Mouse (Mus musculus) G1E (cell line): ENCODE measurements around the gene Hoxa13. TPM values are rescaled to one million over a fixed set of nuclear protein-coding genes. Genes with fewer than 3 reads are reported as not detected.

Source experiments
- ATAC-seq: 2 replicates; pipeline ENCODE4 v1.8.0; 2016; ENCODE audit warnings: mild to moderate bottlenecking; ENCODE audit not compliant: insufficient number of reproducible peaks, poor library complexity, low FRiP score, severe bottlenecking; ENCODE audit errors: extremely low read depth
- DNase-seq: peaks from one replicate; pipeline ENCODE4 v3.0.0; 2012; ENCODE audit warnings: low spot score
- H3K27me3 ChIP-seq: 2 replicates; pipeline ENCODE4 v1.6.1; 2012; ENCODE audit warnings: mild to moderate bottlenecking, low read length, inconsistent platforms; ENCODE audit not compliant: insufficient read depth
- H3K36me3 ChIP-seq: replicated peaks from 2 replicates; pipeline ENCODE3; 2012; ENCODE audit warnings: mild to moderate bottlenecking, inconsistent platforms
- H3K4me1 ChIP-seq: 2 replicates; pipeline ENCODE4 v1.6.1; 2012; ENCODE audit warnings: low read depth, low read length, inconsistent platforms, mixed read lengths; ENCODE audit not compliant: insufficient read depth
- H3K4me3 ChIP-seq: 2 replicates; pipeline ENCODE4 v1.5.1; 2012; ENCODE audit warnings: low read depth, mild to moderate bottlenecking, inconsistent platforms, low read length, moderate library complexity, mixed read lengths
- H3K9me3 ChIP-seq: replicated peaks from 2 replicates; pipeline ENCODE4 v1.6.1; 2012; ENCODE audit warnings: inconsistent platforms
- CTCF ChIP-seq: IDR thresholded peaks from 2 replicates; pipeline ENCODE4 v1.5.1; 2012; ENCODE audit warnings: low read depth, low read length, inconsistent platforms, mixed read lengths
- GATA1 ChIP-seq: IDR thresholded peaks from 2 replicates; pipeline ENCODE4 v1.6.1; 2012; ENCODE audit warnings: borderline replicate concordance, low read length, inconsistent platforms, mixed read lengths
- GATA2 ChIP-seq: IDR thresholded peaks from 2 replicates; pipeline ENCODE4 v1.6.1; 2012; ENCODE audit warnings: low read depth, low read length, inconsistent platforms, borderline replicate concordance
- POLR2AphosphoS5 ChIP-seq: IDR thresholded peaks from 2 replicates; pipeline ENCODE4 v1.6.1; 2012; ENCODE audit warnings: low read depth, low read length, inconsistent platforms; ENCODE audit not compliant: insufficient replicate concordance
- TAL1 ChIP-seq: conservative IDR thresholded peaks from 2 replicates; pipeline ENCODE4 v1.6.1; 2012; ENCODE audit warnings: low read depth, low read length, inconsistent platforms, mixed read lengths
- polyA plus RNA-seq: library from polyadenylated mRNA; stranded (reverse); fragments of >175 nt; gene quantifications from 2 replicates; pipeline ENCODE4 v1.2.3, GENCODE M21; 2012
- total RNA-seq, 2 experiments: library from RNA; stranded (forward) in 1 of 2; stranded (reverse) in 1 of 2; fragments of 200-1000 nt in 1 of 2; fragments of >200 nt in 1 of 2; fragmentation: Nextera tagmentation in 1 of 2; gene quantifications; 2 replicates each; pipeline ENCODE4 v1.2.3; 2014 to 2017

The Hoxa13 gene
- total and polyA plus RNA-seq, 3 experiments, result not detected

- H3K4me3 ChIP-seq, result no peak overlapping the region
- H3K9me3 ChIP-seq, result no peaks in the 10 kb centered on the region
- TF ChIP-seq GATA2 (no peak), TAL1 (no peak), GATA1 (no peak), CTCF (no peak), POLR2AphosphoS5 (no peak)
- H3K4me1 ChIP-seq, result no peaks in the 10 kb centered on the region
- H3K27me3 ChIP-seq, result peaks cover 28% of the 10 kb centered on the region
- no peaks in the 10 kb centered on the region for H3K36me3 ChIP-seq
- DNase-seq (no peak), ATAC-seq (no peak)
Observed at GRCm38 (mm10) chr6:52253511-52254500, 6.9 kb downstream of the Hoxa13 start.

DNA sequence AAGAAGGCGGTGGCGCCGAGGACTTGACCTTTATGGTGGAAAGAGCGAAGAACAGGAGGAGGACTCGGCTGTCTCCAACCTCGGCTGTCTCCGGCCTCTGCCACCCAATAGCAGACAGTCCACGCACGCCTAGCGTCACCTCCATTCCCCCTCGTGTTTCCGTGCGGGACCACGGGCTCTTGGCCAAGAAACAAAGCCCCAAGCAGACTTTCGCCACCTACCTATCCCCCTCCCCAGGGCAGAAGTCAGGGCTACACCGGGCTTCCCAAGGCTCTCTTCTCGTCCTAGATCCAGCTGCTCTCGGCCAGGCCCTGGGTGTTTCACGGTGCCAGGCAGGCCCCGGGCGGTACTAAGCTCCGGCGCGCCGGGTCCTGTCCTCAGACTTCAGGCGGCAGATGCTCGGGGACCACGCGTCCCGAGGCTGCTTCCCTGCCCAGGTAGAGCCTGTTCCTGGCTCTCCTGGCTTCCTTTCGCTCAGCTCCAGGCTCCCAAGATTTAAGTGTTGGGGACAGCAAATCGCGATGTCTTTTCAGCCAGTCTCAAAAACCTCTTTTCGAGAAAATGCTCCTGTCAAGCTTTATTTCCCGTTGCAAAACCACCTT, 7.8 kb downstream of the Hoxa13 start:
- H3K4me3 ChIP-seq, result no peak overlapping the region
- H3K9me3 ChIP-seq, result no peaks in the 10 kb centered on the region
- H3K36me3 ChIP-seq, result no peaks in the 10 kb centered on the region
- no peaks in the 10 kb centered on the region for H3K4me1 ChIP-seq
- TF ChIP-seq CTCF (no peak), POLR2AphosphoS5 (no peak), GATA1 (no peak), GATA2 (no peak), TAL1 (no peak)
- peaks cover 37% of the 10 kb centered on the region for H3K27me3 ChIP-seq
- DNase-seq (no peak), ATAC-seq (no peak)

DNA sequence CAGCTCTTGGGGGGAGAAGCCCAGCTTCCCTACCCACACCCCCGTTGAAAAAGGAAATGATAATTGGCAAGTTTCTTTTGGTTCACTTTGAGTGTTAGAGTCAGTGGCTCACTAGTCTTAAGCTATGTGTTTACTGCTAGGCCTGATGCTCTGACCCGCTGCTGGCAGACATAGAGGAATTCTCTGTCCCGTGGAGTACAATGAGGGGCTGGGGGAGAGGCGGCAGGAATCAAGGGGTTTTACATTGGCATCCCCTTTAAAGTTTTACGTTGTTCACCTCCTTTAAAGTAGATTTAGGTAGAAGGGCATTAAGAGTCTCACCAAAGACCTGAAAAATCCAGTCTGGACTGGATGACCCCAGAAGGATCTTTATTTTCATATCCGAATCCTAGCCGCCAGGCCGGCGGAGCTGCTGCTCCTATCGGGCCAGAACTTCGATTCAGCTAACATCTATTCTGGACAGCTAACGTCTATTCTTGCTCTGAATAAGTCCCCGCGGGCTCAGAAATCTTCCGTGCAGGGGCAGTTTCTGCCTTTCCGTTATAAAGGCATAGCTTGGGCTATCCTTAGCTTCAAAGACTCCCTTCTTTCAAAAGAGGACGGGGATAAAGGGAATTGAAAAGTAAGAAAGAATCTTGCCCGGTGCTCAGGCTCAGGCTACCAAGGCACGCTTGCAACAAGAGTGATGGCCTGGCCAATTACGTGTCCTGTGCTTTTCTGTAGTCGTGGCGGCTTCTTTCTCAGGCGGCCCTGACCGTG, 8.5 kb downstream of the Hoxa13 start:
- no peaks in the 10 kb centered on the region for H3K4me1 ChIP-seq
- H3K36me3 ChIP-seq, result no peaks in the 10 kb centered on the region
- H3K9me3 ChIP-seq, result no peaks in the 10 kb centered on the region
- H3K27me3 ChIP-seq, result peaks cover 41% of the 10 kb centered on the region
- DNase-seq (no peak), ATAC-seq (no peak)
- TF ChIP-seq GATA1, result no peak
- no peak for TF ChIP-seq TAL1
- H3K4me3 ChIP-seq, result no peak overlapping the region

DNA sequence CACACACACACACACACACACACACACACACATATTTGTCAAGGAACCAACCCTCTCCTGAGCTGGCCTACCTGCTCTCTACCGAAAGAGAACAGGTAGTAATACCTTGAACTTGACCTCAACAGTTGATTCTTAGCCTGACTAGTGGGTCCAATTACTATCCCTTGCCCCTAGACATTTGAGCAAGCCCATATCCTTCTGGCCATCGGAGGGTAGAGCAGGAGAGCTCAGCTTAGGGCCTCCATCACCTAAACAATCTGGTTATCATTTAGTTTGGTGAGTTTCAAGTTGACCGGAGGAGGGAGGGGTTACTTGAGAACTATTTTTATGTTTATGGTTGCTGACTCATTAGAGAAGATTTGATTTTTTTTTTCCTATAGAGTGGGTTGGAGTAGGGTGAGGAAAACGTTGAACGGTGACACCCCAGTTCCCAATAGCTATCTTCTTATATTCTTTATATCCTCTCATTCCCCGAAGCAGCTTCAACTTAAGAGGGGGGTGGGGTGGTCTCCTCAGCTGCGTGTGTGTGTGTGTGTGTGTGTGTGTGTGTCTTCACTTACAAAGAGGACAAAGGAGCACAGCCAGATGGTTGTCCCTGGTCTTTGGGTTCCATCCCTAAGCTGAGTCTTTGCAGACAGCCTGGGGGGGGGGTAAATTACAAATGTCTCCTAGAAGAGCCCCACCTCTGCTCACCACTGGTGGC, 9.4 kb downstream of the Hoxa13 start:
- H3K4me1 ChIP-seq, result no peaks in the 10 kb centered on the region
- TF ChIP-seq TAL1, result no peak
- no peak for TF ChIP-seq GATA2
- no peak for TF ChIP-seq POLR2AphosphoS5
- TF ChIP-seq GATA1, result no peak
- TF ChIP-seq CTCF, result no peak
- H3K27me3 ChIP-seq, result peaks cover 44% of the 10 kb centered on the region
- no peak overlapping the region for H3K4me3 ChIP-seq
- H3K9me3 ChIP-seq, result no peaks in the 10 kb centered on the region
- H3K36me3 ChIP-seq, result no peaks in the 10 kb centered on the region
- ATAC-seq (no peak), DNase-seq (no peak)

GRCm38 (mm10) chr6:52249826-52250225, 10.9 kb downstream of the Hoxa13 start:
- Histone ChIP-seq H3K4me3 (no peak overlapping the region), H3K27me3 (peaks cover 52% of the 10 kb centered on the region), H3K36me3 (no peaks in the 10 kb centered on the region), H3K4me1 (no peaks in the 10 kb centered on the region), H3K9me3 (no peaks in the 10 kb centered on the region)
- ATAC-seq (no peak), DNase-seq (no peak)
- TF ChIP-seq TAL1 (no peak), POLR2AphosphoS5 (no peak), GATA1 (no peak), GATA2 (no peak), CTCF (no peak)

DNA sequence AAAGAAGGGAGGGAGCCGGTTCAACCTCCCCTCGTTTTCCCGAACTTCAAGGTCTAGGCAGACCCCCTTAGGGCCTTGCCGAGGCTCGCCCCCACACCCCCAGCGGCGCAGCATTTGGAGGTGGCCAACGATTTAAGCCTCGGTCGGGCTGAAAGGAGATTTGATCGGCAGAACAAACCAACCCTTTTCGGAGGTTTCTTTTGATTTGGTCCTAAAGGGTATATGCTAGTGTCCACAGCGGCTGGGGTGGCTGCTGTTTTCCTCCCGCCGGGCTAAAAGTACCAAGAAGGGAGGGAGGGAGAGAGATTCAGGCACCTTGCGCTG, 11.3 kb downstream of the Hoxa13 start:
- TF ChIP-seq TAL1, result no peak
- no peak for TF ChIP-seq GATA2
- TF ChIP-seq POLR2AphosphoS5, result no peak
- no peak for TF ChIP-seq CTCF
- TF ChIP-seq GATA1, result no peak
- DNase-seq (no peak), ATAC-seq (no peak)
- Histone ChIP-seq H3K4me3 (no peak overlapping the region), H3K4me1 (no peaks in the 10 kb centered on the region), H3K27me3 (peaks cover 52% of the 10 kb centered on the region), H3K9me3 (no peaks in the 10 kb centered on the region), H3K36me3 (no peaks in the 10 kb centered on the region)
